Mouse (Mus musculus) right cerebral cortex, adult 2 months (tissue): ENCODE measurements at regions not wholly inside any gene's neighbourhood (a gene's known extent, or its start where the extent isn't known, plus 50 kb on each side); places are given as distances from the start of the nearest gene placed in this dataset.

Experiments used
- DNase-seq, 2 experiments: peaks; one replicate each; pipeline ENCODE4 v3.0.0; 2021 to 2022; ENCODE audit warnings: low spot score in 2 of 2

DNA sequence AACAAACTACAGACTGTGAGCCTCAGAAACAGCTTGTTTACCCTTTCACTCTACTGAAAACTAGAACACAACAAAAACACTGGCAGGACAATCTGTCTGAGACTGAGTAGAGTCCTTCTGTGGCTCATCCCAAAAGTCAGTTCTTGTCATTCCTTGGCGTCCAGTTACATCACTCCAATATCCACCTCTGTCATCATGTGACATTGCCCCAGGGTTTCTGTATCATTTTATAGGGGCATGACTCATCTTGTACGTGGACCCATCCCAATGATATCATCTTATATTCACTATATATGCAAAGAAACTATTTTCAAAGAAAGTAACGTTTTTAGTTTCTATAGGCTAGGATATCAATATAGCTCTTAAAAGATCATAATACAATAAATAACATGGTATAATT lies 152.3 kb downstream of the Dkk2 start:
- DNase-seq: no peak

DNA sequence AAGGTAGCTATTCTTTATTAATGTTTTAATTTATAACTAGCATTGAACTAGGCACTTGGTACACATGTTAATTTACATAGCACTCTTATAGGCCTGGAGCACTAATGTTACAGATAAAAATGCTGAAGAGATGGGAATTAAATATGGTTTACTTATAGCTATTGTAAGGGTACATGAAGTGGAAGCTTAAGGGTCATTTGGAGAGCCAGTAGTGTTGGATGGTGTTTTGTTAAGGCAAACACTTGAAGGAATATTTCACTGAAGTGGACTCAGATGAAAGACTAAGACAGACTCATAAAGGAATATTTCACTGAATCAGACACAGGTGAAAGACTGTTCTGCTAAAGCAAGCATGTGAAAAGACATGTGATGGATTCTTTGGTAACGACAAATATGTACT lies 172.7 kb downstream of the Dkk2 start:
- no peak for DNase-seq

DNA sequence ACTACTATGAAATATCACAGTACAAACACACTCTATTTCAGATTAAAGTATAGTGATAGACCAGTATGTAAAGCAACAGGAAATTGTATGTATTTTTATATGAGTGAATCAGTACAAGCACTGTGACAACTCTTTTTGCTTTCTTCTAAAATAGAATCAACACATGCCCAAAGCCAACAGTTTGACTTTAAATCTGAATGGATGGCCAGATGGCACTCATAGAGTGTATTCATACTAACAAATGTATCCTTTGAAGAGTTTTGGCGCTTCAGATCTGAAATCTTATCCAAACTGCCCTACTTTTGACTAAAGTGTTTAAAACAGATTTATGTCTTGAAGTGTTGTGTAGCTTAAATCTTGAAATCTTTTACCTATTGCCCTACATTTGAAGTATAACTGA lies 184.5 kb downstream of the Dkk2 start:
- no peak for DNase-seq

- no peak for DNase-seq
Measured at GRCm38 (mm10) chr3:132274786-132275185, 189.7 kb downstream of the Dkk2 start.

DNA sequence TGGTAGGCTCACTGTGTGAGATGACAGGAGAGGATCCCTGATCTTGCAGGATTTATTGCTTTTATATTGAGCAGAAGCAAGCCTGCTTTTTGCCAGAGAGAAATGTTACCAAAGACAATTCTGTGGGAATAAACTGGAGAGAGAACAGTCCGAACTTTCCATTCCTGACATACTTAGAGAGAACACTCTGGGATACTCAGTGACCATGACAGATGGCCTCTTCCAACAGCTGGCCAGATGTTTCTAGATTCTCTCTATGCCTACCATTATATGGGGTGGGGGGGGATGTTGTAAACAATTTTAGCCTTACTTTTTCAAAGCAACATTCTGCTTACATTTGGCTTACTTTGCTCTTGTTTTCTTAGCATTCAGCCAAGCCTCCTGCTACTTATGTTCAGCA lies 192.7 kb downstream of the Dkk2 start:
- no peak for DNase-seq

GRCm38 (mm10) chr3:132287714-132288113 lies 202.6 kb downstream of the Dkk2 start:
- no peak for DNase-seq

DNA sequence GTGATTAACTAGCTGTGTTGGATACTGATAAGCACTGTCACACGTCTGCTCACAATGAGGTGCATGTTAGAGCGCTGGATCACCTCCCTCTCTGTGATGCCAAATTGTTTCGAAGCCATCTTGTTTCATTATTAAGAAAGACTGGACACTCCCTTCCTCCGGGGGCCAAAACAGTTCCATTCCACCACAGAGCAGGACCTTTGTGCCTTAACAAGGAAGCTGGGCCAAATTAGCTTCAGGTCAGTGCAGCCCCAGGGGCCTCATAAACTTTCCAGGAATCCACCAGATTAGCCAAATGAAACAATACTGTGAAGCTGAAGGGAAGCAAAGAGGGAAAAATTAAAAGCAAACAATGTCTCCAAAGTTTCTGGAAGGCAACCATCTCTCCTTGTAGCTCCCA lies 241.9 kb downstream of the Dkk2 start:
- no peak for DNase-seq

DNA sequence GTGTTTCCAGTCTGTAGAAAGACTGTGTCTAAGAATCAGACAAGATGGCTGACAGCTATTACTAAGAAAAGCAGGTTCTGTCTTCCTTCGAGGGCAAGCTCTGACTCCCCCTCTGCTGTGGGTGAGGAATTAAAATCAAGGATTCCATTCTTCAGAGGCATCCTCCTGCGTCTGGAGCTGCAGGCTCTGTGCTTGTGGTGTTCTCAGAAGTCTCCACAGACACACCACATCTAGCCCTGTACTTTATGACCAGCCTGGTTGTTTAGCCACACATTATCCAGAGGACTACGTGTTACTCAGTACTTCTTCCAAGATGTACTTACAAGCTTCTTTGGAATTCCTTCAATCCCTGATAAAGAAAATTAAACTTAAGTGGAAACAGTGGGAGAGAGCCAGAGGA lies 258.5 kb downstream of the Dkk2 start:
- no peak for DNase-seq

GRCm38 (mm10) chr3:132345856-132346255 lies 260.8 kb downstream of the Dkk2 start:
- DNase-seq: no peak

- DNase-seq: no peak
Measured at GRCm38 (mm10) chr3:132349602-132350001, 264.5 kb downstream of the Dkk2 start.

GRCm38 (mm10) chr3:132353204-132353603 lies 268.1 kb downstream of the Dkk2 start:
- DNase-seq: no peak

- no peak for DNase-seq
Measured at GRCm38 (mm10) chr3:132359596-132359995, 270.0 kb upstream of the Gimd1 start.

DNA sequence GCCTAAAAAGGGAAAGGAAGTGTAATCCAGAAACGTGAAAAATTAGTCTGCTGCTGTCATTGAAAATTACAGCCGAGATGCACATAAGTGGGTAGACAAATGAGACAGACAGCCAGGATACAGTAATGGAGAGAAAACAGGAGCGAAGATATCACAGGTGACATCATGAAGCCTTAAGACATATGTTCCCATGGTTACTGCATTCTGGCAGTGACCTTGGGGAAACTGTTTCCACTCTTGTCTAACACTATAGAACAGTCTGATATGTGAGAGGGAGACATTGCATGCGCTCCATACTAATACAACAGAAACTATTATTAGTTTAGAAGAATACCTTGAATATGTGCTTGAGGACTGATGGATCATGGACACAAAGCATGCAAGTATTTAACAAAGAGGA lies 254.0 kb upstream of the Gimd1 start:
- DNase-seq: no peak

- no peak for DNase-seq
Measured at GRCm38 (mm10) chr3:132417742-132418141, 211.9 kb upstream of the Gimd1 start.

DNA sequence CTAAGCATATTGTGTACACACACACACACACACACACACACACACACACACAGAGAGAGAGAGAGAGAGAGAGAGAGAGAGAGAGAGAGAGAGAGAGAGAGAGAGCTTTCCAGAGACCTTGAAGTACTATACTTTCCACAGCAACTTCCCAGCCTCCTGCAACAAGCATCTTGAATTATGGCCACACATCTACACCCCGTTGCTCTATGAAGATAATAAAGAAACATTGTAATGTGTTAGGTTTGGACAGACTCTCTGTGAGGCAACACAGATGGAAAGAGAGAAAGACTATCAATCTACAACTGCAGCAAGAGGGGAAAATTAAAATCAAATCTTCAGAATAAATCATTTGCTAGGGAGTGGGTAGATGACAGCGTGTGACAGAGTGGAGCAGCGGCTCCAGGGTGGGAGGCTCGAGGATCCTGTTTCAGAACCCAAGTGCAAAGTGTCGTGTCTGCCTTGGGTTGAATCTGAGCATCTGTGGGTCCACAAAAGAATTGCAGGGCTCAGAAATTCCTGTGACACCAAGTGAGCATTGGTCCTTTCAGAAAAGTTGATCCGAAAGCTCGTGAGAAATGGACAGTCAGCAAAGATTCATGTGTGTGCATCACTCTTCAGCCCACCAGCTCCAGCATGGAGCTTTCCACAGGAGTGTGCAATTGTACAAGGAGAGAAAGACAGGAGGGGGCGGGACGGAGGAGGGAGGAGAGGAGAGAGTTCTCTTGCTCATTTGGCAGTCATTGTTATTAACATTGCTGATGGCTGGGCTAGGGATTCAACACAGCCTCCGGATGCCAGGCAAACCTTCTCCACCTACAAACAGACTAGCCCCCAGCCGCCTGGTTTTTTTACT lies 203.6 kb upstream of the Gimd1 start:
- DNase-seq: no peak

GRCm38 (mm10) chr3:132427244-132427643 lies 202.4 kb upstream of the Gimd1 start:
- DNase-seq: no peak

- no peak for DNase-seq
Measured at GRCm38 (mm10) chr3:132428148-132428547, 201.5 kb upstream of the Gimd1 start.

- no peak for DNase-seq
Measured at GRCm38 (mm10) chr3:132431805-132432204, 197.8 kb upstream of the Gimd1 start.

DNA sequence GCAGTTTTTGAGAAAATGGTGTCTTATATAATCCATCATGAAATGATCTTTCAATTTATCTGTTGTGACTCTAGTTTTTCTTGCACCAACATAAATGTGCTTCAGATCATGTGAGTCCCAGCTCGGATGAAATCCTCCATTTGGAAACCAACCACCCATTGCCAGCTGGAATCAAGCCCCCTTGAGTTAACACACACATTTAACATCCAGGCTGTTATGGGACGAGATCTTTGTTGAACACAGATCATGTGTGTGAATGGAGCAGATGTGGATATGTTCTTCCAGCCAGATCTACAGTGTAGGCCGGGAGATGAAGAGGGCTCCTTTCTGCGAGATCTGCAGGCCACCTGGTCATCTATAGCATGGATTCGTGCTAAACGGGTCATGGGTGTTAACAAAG lies 188.4 kb upstream of the Gimd1 start:
- DNase-seq: no peak

DNA sequence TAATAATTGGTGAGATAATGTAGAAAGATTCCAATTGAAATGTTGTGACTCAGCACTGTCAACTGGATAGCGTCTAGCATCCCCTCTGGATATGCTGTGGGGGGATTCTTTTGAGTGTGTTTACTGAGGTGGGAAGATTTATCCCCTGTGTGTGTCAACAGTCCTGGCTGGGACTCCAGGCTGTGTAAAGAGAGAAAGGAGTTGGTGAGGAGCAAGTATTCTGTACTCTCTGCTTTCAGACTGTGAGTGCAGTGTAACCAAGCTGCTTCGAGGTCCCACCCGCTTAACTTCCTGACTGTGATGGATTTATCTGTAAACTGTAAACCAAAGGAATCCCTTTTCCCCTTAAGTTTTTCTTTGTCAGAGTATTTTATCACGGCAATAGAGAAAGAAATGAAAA lies 175.7 kb upstream of the Gimd1 start:
- no peak for DNase-seq

DNA sequence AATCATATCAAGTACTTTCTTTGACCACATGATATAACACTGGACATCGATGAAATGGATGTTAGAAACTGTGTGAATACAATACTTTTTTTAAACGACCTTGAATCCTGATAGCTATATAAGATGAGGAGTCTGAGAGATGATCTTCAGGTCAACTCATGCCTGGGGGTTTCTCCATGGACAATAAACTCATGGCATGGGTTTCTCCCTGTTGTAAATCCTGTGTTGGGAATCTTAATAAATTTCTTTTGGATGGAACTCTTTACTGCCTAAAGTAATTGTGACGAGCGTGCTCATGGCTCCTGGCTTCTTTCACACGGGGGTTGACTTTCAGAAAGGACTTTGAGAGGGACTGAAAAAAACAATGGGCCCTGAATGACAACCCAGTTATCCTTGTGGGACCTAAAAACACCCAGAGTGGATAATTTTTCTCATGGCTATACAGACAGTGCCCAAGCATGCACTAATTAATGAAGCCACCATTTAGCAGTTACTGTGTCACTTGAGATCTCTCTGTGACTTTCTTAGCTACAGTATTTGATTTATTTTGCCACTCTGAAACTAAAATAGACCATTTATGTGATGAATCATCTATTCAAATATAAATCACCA lies 167.2 kb upstream of the Gimd1 start:
- DNase-seq: no peak

GRCm38 (mm10) chr3:132471070-132471469 lies 158.6 kb upstream of the Gimd1 start:
- no peak for DNase-seq

DNA sequence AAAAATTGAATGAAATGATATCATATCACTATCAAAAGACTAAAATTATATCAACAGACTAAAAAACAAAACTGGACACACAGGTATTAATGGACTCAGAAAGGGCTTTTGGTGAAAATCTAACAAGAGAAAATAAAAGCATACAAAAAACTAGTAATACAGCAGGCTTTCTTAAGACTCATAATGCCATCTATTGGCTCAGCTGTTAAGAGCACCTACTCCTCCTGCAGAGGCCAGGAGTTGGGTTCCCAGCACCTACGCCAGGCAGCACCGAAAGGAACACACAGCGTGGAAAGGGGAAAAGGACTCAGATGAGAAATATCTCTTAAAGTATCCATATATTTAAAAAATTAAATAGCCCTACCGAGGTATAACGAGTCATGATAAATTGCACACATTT lies 151.9 kb upstream of the Gimd1 start:
- DNase-seq: no peak

GRCm38 (mm10) chr3:132479275-132479674 lies 150.3 kb upstream of the Gimd1 start:
- no peak for DNase-seq
